Mouse (Mus musculus) neural tube, embryonic 12.5 days (tissue): ENCODE measurements at regions not wholly inside any gene's neighbourhood (a gene's known extent, or its start where the extent isn't known, plus 50 kb on each side); places are given as distances from the start of the nearest gene placed in this dataset.

Experiments used
- ATAC-seq: fragments of 200-750 bp; cut with Nextera tagmentation; 2 replicates; pipeline ENCODE4 v1.8.0; 2017; ENCODE audit warnings: low read depth, mild to moderate bottlenecking, moderate TSS enrichment, moderate library complexity; ENCODE audit not compliant: low FRiP score
- H3K27ac ChIP-seq: fragments of 300-500 bp; sonication (generic); 2 replicates; pipeline ENCODE4 v1.5.1; 2016
- H3K27me3 ChIP-seq: fragments of 300-500 bp; sonication (generic); replicated peaks from 2 replicates; pipeline ENCODE4 v1.6.1; 2016; ENCODE audit warnings: mild to moderate bottlenecking
- H3K36me3 ChIP-seq: fragments of 300-500 bp; sonication (generic); 2 replicates; pipeline ENCODE4 v1.6.1; 2016; ENCODE audit warnings: mild to moderate bottlenecking
- H3K4me1 ChIP-seq: fragments of 300-500 bp; sonication (generic); 2 replicates; pipeline ENCODE4 v1.6.1; 2016
- H3K4me2 ChIP-seq: fragments of 300-500 bp; sonication (generic); replicated peaks from 2 replicates; pipeline ENCODE4 v1.6.1; 2016; ENCODE audit warnings: mild to moderate bottlenecking
- H3K4me3 ChIP-seq: fragments of 300-500 bp; sonication (generic); 2 replicates; pipeline ENCODE4 v1.5.1; 2016
- H3K9ac ChIP-seq: fragments of 300-500 bp; sonication (generic); 2 replicates; pipeline ENCODE4 v1.6.1; 2016; ENCODE audit warnings: mild to moderate bottlenecking
- H3K9me3 ChIP-seq: fragments of 300-500 bp; sonication (generic); 2 replicates; pipeline ENCODE4 v1.6.1; 2016; ENCODE audit warnings: mild to moderate bottlenecking

GRCm38 (mm10) chr3:16803603-16804002 lies 797.4 kb upstream of the Gm5150 start:
- H3K9ac ChIP-seq: no peak overlapping the region
- no peak overlapping the region for H3K4me3 ChIP-seq
- H3K4me2 ChIP-seq: no peak overlapping the region
- no peaks in the 10 kb centered on the region for H3K9me3 ChIP-seq
- ATAC-seq: no peak
- H3K36me3 ChIP-seq: no peaks in the 10 kb centered on the region
- H3K27me3 ChIP-seq: no peaks in the 10 kb centered on the region
- no peaks in the 10 kb centered on the region for H3K4me1 ChIP-seq
- no peak overlapping the region for H3K27ac ChIP-seq
